Mouse (Mus musculus): ENCODE measurements around the gene Kat2a. TPM values are rescaled to one million over a fixed set of nuclear protein-coding genes. Genes with fewer than 3 reads are reported as not detected.

The Kat2a gene
- 69.0 TPM for polyA plus RNA-seq (2017; shearing (Covaris generic))

DNA sequence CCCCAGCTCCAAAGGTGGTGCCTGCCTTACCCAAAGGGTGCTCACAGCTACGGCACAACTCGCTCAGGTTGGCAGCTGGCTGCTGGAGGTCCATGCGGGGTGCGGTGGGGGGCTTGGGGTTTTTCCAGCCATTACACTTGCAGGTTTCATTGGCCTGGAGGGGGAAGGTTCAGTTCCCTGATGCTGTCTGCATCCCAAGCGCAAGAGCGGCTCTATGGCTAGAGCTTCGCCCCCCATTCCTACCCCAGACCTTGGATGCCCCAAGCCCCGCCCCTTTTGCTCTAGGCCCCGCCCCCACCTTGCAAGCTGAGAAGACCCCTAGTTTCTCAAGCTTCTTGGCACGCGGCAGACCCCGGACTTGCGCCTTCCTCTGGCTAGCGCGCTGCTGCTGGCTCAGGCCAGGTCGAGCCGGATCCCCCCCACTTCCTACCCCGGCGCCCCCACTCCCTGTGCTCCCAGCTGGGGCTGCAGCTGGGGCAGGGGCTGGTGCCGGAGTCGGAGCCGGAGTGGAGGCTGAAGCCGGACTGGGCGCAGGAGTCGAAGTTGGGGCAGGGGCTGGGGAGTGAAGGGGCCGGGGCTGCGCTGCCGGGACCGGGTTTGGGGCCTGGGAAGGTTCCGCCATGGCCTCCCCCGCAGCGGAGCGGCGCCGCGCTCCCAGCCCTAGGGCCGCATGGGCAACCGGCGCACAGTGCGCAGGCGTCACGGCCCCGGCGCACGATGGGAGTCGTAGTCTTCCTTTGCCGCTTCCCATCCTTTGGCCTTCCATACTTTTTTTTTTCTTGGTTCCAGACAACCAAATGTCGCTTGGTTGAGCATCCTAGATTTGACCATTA is at the start of gene Kat2a:
Gene Kat2a, minus strand, starts transcription at position 683 of the 833 bp plus-strand sequence.

DNA sequence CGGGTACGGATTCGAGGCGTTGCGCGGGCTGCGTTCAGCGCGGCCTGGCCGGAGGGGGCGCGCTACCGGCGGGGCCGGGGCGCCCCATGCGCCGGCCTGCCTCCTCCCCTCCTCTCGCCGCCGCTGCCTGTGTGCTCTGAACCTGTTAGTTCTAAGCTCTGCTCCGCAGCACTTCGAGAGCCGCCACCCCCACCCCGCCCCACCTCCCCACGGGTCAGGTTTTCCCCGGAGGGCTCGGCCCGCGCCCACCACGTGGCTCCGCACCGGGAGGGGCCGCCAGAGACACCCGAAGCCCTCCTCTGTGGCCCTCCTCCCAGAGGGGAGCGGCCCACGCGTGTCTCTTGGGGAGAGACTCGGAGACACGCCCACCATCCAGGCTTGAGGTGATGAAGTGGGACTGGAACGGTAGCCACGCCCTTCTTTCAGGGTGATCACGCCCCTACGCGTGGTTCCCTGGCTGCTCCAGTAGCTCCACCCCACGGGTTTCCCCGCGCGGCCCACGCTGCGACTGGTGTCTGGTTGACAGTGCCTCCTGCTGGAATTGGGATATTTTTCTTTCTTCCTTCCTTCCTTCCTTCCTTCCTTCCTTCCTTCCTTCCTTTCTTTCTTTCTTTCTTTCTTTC is 47.5 kb upstream of the Kat2a start, which contains the start of gene Kcnh4:
Gene Kcnh4, minus strand, starts transcription at position 332 of the 623 bp plus-strand sequence.

DNA sequence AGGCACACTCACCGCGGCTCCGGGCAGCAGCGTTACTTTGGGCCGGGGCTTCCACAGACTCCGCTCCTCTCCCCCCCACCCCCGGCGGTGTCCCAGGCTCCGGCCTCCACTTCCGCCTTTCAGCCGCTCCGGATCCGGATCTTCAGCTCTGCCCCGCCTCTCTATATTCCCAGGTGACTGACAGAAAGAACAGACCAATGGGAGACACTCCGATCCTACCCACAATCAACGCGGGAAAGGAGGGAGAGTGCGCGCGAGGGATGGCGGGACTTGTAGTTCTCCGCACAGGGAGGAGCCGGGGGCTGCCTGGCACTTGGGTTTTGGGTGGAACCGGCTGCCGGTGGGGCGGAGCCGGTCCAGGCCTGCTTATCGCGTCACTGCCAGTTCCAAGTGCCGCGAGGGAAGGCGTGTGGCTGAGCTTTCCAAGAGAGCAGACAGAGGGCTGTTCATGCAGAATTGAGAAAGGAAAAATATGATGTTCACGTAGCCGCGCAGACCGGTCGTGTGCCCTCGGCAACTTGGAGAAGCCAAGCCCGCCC is 25.9 kb upstream of the Kat2a start, which contains the start of gene Rab5c:
Gene Rab5c, minus strand, starts transcription at position 150 of the 539 bp plus-strand sequence.

DNA sequence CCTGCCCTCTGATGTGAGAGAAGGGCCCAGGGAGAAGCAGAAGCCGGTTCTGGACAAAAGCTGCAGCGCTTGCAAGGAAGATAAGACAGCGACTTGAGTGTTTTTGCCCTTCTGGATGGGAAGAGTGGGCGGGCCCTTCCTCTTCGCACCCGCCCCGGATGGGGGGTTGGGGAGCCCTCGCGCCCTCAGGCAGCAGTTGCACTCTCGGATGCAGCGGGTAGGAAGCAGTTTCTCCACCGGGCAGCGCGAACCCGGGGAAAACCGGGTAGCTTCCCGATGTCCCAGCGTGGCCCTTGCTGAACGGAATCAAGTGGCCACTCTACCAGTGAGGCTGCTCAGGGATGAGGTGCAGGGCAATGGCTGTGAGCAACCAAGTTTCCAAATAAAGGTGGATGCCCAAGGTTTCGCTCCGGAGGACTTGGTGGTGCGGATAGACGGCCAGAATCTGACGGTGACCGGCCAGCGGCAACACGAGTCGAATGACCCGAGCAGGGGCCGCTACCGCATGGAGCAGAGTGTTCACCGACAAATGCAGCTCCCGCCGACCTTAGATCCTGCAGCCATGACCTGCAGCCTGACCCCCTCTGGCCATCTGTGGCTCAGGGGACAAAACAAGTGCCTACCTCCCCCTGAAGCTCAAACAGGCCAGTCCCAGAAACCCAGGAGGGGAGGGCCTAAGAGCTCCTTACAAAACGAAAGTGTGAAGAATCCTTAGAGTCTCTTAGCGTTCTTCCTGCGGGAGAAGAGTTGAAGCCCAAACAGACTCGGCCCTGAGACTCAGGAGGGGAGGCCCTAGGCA is 1.7 kb upstream of the Kat2a start, which contains the start of gene Hspb9:
Gene Hspb9, plus strand, starts transcription at position 116 of the 799 bp plus-strand sequence.

DNA sequence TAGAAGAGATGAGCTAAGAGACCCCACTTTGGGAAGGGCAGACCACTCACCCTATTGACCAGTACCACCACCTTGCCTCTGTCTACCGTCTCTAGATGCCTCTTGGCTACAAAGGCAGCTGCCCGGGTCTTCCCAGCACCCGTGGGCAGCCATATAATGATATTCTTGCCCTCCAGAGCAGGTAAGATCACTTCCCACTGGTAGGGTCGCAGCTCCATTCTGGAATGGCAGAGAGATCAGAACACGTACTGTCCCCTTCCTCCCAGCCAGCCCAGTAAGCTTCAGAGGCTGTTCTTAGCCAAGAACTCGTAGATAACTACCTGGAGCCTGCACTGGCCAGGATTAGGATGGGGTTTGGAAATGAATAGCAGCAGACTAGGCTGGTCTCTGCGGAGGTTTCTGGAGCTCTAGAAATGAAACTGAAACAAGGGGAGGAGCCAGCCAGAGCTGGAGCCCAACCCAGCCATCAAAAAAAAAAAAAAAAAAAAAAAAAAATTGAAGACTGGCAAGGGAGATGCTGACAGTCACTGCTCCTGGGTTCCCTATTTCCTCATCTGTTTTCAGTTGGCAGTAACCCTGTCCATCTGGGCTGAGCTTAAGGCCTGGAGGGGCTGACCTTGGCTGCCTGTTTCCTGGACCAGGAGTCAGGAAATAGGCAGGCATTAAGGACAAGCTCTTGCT is 8.3 kb downstream of the Kat2a start, which contains the start of gene Dhx58:
Gene Dhx58, minus strand, starts transcription at position 421 of the 681 bp plus-strand sequence.

DNA sequence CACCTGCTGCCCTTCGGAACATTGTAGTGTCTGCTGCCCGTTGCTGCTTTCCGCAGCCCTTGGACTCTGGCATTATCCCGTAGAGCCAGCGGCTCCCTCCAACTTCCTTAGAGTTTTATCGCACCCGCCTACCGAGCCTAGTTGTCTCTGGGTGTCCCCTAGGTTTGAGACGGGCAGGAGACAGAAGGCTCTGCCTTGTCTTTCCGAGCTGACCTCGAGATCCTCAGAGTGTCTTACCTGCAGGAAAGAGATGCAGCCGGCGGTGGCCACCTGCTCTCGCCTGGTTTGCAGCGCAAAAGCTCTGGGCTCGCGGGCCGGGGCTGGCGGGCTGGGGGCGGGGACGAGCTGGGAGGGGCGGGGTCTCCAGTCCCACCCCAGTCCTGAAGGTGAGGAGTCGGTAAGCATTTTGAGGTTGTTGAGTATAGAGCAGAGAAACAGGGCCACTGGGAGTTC is 20.1 kb downstream of the Kat2a start, which contains the start of gene Zfp385c:
Gene Zfp385c, minus strand, starts transcription at position 292 of the 453 bp plus-strand sequence.

Other genes starting within 250 kb of the Kat2a start
- 4.2 TPM for gene Klhl11, start 239.7 kb downstream of the Kat2a start, polyA plus RNA-seq (2017; shearing (Covaris generic))
- 155 TPM for gene Acly, start 184.5 kb downstream of the Kat2a start, polyA plus RNA-seq (2017; shearing (Covaris generic))
- gene Ttc25, start 166.9 kb downstream of the Kat2a start, polyA plus RNA-seq (2017; shearing (Covaris generic)): 0.13 TPM
- gene Cnp, start 137.6 kb downstream of the Kat2a start, polyA plus RNA-seq (2017; shearing (Covaris generic)): 392 TPM
- 28.4 TPM for gene Nkiras2, start 93.2 kb downstream of the Kat2a start, polyA plus RNA-seq (2017; shearing (Covaris generic))
- gene Dnajc7, start 92.3 kb downstream of the Kat2a start, polyA plus RNA-seq (2017; shearing (Covaris generic)): 616 TPM
- 0.51 TPM for gene Zfp385c, start 20.0 kb downstream of the Kat2a start, polyA plus RNA-seq (2017; shearing (Covaris generic))
- gene Dhx58, start 8.2 kb downstream of the Kat2a start, polyA plus RNA-seq (2017; shearing (Covaris generic)): 33.4 TPM
- 0.47 TPM for gene Hspb9, start 1.4 kb upstream of the Kat2a start, polyA plus RNA-seq (2017; shearing (Covaris generic))
- 52.0 TPM for gene Rab5c, start 25.8 kb upstream of the Kat2a start, polyA plus RNA-seq (2017; shearing (Covaris generic))
- gene Kcnh4, start 47.5 kb upstream of the Kat2a start, polyA plus RNA-seq (2017; shearing (Covaris generic)): 0.59 TPM
- gene Hcrt, start 50.5 kb upstream of the Kat2a start, polyA plus RNA-seq (2017; shearing (Covaris generic)): not detected
- 5.3 TPM for gene Ghdc, start 58.5 kb upstream of the Kat2a start, polyA plus RNA-seq (2017; shearing (Covaris generic))
- 186 TPM for gene Stat5b, start 138.3 kb upstream of the Kat2a start, polyA plus RNA-seq (2017; shearing (Covaris generic))
- 108 TPM for gene Stat5a, start 146.9 kb upstream of the Kat2a start, polyA plus RNA-seq (2017; shearing (Covaris generic))
- gene Stat3, start 227.1 kb upstream of the Kat2a start, polyA plus RNA-seq (2017; shearing (Covaris generic)): 233 TPM